Mouse (Mus musculus) lung, postnatal 10 days (tissue): ENCODE data around the gene Fzd2.

ENCODE experiments used
- DNase-seq: peaks from one replicate; pipeline ENCODE4 v3.0.0; 2021

Fzd2 gene

GRCm38 (mm10) chr11:102581281-102582015 is 22.7 kb upstream of the Fzd2 start:
- no peak for DNase-seq

DNA sequence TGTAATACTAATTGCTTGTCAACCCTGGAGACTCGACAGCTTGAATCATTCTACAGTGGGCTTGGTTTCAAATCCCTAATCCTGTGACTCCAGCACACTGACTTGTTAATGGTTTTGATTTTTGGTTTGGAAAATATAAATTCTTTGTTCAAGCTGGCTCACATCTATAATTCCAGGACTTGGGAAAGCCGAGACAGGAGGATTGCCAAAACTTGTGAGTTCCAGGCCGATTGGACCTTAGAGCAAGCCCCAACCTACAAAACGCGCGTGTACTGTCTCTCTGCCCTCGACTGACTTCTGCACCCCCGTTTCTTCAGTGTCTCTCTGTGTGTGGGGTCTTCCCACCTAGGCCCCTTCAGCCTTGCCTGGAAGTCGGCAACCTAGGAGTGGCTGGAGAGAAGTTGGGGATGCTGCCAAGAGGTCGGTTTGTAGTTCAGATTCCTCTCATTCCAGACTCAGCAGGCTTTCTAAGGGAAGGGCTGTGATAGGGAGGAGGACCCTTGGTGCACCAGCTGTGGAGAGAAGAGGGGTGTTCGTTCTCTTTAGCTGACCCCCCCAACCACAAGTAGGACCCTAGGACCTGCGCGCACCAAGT is 22.1 kb upstream of the Fzd2 start:
- DNase-seq, result peak; percentile 74

GRCm38 (mm10) chr11:102582736-102583135 is 21.5 kb upstream of the Fzd2 start:
- no peak for DNase-seq

GRCm38 (mm10) chr11:102586445-102587130 is 17.6 kb upstream of the Fzd2 start:
- no peak for DNase-seq

GRCm38 (mm10) chr11:102587554-102587953 is 16.6 kb upstream of the Fzd2 start:
- DNase-seq, result no peak

DNA sequence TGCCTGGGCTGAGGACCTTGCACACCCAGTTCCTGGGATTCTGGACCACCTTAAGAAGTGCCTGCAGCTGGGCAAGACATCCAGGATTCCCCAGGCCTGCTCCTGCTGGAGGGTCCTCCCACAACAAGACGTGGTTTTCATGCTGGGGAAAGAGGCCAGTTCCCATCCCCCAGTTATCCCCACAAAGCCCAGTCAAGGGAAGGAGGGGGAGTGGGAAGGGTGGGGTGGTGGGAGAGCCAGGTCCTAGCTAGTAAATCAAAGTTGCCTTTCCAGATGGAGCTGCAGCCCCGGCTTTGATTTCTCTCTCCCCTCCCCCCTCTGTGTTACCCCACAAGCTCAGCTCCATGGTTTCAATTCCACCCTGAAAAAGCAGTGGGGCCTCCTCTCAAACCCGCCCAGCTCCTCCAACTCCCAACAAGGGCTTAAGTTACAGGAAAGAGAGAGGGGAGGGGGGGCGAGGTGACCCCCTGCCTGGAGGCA is 8.8 kb upstream of the Fzd2 start:
- DNase-seq, result no peak

GRCm38 (mm10) chr11:102599912-102600311 is 4.3 kb upstream of the Fzd2 start:
- no peak for DNase-seq

DNA sequence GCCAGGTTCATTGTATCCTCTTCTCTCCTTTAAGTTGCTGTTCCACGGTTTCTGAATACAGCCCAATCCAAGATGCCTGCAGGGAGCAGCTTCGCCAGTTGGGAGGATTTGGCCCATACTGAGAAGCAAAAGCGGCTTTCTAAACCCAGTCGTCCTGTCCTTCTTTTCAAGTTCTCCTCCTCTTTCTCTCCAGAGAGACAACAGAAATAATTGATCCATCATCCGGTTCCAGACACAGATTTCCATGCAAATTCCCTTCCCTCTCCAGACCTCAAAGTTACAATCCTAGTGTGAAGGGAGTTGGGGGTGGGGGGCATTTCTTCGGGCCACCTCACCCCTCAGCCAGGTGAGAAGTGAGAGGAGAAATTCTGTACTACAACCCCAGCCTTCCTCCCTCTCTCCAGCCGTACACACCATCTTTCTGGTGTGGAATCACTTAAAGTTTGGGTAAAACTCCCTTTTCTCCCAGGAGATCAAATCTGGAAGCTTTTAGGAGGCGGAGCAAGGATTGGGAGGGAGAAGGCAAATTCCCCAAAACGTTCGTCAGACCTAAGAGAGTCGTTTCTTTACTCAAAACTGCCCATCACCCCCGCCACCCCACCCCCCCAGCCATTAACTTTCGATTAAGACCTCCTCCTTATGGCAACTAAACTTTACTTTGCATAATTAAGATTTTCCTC is 1.2 kb upstream of the Fzd2 start:
- peak; percentile 72 for DNase-seq

GRCm38 (mm10) chr11:102603496-102603850 is 723 bp upstream of the Fzd2 start:
- DNase-seq, result peak; percentile 85

DNA sequence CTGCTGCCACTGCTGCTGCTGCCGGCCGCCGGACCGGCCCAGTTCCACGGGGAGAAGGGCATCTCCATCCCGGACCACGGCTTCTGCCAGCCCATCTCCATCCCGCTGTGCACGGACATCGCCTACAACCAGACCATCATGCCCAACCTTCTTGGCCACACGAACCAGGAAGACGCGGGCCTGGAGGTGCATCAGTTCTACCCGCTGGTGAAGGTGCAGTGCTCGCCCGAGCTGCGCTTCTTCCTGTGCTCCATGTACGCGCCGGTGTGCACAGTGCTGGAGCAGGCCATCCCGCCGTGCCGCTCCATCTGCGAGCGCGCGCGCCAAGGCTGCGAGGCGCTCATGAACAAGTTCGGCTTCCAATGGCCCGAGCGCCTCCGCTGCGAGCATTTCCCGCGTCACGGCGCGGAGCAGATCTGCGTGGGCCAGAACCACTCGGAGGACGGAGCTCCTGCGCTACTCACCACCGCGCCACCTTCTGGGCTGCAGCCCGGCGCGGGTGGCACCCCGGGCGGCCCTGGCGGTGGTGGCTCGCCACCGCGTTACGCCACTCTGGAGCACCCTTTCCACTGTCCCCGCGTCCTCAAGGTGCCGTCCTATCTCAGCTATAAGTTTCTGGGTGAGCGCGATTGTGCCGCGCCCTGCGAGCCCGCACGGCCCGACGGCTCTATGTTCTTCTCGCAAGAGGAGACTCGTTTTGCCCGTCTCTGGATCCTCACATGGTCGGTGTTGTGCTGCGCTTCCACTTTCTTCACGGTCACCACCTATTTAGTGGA is 769 bp downstream of the Fzd2 start:
- DNase-seq, result peak; percentile 49

GRCm38 (mm10) chr11:102605553-102606416 is 1.6 kb downstream of the Fzd2 start:
- peak; percentile 41 for DNase-seq

- DNase-seq, result peak; percentile 73
These were observed 2.6 kb downstream of the Fzd2 start for GRCm38 (mm10) chr11:102606751-102607171.

DNA sequence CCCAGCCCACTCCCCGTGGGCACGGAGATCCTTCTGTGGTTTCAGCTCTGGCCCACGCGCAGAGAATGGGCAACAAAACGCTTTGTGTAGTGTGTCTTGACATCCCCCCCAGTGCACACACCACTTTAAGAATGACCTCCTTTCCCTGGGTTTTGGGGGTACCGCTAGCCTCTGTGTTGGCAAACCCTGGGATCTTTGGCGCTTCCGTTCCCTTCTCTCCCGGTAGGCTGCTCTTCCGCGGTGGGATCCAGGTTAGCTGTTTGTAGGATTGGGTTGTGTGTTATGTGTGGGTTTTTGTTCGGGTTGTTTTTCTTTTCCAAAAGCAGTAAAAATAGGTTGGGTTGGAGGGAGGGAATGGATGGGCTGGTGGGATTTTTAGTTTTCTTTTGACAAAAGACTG is 3.0 kb downstream of the Fzd2 start:
- peak; percentile 18 for DNase-seq

- DNase-seq, result no peak
These were observed 3.7 kb downstream of the Fzd2 start for GRCm38 (mm10) chr11:102607686-102608548.

DNA sequence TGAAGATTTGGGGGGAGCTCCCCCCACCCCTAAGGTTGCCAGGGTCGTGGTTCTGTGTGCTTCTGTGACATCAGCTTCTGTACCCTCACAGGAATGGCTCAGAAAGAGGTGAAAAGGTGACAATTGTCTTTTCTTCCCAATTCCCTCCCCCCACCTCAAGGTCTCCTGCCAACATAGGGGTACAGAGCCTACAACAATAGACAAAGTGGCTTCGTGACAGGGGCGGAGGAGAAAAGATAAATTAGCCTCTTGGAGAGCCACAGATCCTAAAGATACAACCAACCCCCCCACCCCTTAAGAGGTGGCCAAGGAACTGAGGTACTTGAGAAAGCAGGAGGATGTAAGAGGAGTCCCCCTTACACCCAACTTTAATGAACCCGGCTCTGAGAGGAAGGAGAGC is 4.5 kb downstream of the Fzd2 start:
- no peak for DNase-seq

DNA sequence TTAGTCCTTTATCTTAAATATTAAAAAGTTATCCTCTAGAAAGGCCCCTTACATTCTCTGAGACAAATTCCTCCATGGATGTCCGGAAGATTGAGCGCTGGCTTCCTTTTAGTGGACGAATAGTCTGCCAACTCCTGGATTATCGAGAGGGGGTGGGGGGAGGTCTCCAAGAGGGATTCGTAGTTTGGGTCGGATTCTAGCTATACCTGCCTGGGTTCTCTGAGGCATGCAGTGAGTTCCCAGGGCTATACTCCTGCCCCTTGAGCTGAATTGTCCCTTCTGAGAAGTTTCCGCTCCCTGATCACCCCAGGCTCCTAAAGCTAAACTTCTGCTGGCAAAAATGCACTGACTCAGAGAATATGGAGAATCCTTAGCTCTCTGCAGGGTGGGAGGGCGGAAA is 5.3 kb downstream of the Fzd2 start:
- no peak for DNase-seq

- no peak for DNase-seq
These were observed 6.1 kb downstream of the Fzd2 start for GRCm38 (mm10) chr11:102610260-102610659.

GRCm38 (mm10) chr11:102610675-102611316 is 6.6 kb downstream of the Fzd2 start:
- no peak for DNase-seq

- DNase-seq, result no peak
These were observed 7.1 kb downstream of the Fzd2 start for GRCm38 (mm10) chr11:102611317-102611705.

DNA sequence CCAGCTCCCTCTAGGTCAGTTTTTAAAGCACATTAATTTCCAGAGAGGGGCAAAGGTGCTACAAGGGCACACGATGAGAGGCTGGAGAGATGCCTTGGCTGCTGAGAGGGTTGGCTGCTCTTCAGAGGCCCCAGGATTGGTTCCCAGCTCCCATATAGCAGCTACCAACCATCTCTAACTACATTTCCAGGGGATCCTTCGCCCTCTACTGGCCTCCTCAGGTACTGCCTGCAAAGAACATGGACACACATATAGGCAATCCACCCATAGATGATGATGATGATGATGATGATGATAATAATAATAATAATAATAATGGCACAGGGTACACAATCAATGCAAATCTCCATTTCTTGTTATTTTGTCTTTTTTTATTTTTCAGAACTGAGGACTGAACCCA is 15.3 kb downstream of the Fzd2 start:
- no peak for DNase-seq
